Mouse (Mus musculus): Measurements from ENCODE around the gene Pelo. TPM values are rescaled to one million over a fixed set of nuclear protein-coding genes. Genes with fewer than 3 reads are reported as not detected.

The Pelo gene
- polyA plus RNA-seq (2015; fragmentation: Nextera tagmentation; extraction: Ambion mirVana), result 5.8 and 6.7 TPM in 2 replicates

DNA sequence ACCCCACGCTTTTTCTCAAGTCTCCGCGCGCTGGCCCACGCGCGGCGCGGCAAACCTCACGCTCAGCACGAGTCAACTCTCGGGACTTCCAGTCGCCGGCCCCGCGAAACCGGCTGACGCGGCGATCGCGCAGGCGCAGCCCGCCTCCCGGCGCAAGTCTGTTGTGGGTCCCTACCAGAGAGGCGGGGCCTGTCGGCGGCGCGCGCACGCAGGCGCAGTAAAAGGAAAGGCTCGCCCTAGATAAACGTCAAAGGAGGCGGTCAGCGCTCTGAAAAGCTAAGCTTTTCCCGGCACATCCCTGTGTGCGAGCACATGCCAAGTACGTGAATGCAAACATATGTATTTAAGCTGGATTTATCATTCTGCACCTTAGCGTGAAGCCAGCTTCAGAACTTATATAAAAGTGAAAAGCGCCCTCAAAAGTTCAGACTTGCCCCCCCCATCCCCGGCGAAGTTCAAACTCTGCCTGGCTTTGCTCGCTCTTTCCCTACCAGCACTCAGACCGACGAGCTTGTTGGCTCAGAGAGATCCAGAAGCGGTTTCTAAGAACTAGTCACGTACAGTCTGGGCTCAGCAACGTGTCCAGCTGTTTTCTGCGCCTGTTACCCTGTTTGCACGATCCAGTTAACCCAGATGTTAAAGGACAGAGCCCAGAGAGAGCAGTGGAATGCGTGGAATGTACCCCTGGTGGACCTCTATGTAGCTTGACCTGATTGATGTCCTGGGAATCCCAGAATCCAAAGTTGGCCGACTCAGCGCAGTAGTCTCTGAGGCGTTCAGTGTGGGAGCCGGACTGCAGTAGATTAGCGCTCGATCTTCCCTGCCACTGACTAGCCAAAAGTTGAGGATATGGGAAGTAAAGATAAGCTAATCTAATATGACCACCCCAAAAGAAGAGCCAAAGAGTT, at the start of gene Pelo:
Gene Pelo, minus strand, starts transcription at position 118 of the 908 bp plus-strand sequence.
- under 1% methylated on average over 60 of the region's 60 CpGs for WGBS

DNA sequence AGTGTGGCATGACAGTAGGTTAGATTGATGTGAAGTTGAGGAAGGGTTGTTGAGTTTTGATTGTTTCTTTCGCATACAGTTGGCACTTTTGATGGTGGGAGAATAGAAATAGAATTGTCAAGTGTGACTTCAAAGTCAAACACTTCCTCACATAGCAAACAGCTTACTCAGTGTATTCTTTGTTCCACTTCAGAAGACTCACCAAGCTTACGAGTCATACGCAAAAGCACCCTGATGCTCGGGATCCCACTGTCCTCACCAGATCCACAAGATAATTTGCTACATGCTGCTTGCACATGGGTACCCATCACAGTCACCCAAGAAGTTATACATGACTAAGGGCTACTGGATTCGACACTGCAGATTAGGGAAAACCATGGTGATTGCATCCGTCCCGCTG, 48.5 kb upstream of the Pelo start:
- WGBS, result 91% methylated on average over 7 of the region's 7 CpGs

More for the DNA sequence above, at the start of gene Pelo:
- no peaks in the 10 kb centered on the region for H3K27me3 ChIP-seq (replicated peaks; ENCODE audit: control insufficient read depth, insufficient read depth, low read length)
- H3K9ac ChIP-seq (ENCODE audit: low read depth, low read length), result peak within 1 kb of the TSS; percentile 82
- peak within 1 kb of the TSS; percentile 75 for H3K27ac ChIP-seq (ENCODE audit: low read depth, low read length)
- peak within 1 kb of the TSS; percentile 72 for H3K4me3 ChIP-seq (ENCODE audit: low read length)
- H3K36me3 ChIP-seq (ENCODE audit: control insufficient read depth, insufficient read depth, low read length), result peaks cover 14% of the 10 kb centered on the region
- peaks cover 2% of the 10 kb centered on the region; the same call in 1 of the 2 replicates for H3K9me3 ChIP-seq (ENCODE audit: control insufficient read depth, low read length)
- H3K4me1 ChIP-seq (ENCODE audit: control insufficient read depth, insufficient read depth, low read depth, low read length), result peaks cover 19% of the 10 kb centered on the region
- H3K4me2 ChIP-seq (ENCODE audit: low read length), result peak within 1 kb of the TSS; percentile 98
- ATAC-seq, result peak; percentile 98

DNA sequence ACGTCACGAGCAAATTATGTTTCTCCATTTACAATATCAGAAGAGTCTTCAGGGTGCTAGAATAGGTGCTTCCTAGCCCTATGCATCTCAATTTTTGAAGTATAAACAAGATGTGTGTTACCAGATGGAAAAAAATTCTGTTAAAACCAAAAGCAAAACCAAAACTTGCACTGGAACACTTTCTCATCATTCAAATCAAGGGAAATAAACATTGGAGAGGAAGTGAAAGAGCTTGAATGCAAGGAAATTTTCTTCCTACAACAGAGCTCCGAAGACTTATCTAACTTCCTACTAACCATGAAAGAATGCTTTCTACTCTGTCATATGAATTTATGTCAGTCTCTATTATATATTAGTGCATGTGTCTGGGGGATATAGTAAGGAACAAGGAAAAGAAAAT, 46.8 kb upstream of the Pelo start:
- H3K27me3 ChIP-seq (replicated peaks; ENCODE audit: control insufficient read depth, insufficient read depth, low read length), result no peaks in the 10 kb centered on the region
- H3K27ac ChIP-seq (ENCODE audit: low read depth, low read length), result no peak overlapping the region
- H3K9ac ChIP-seq (ENCODE audit: low read depth, low read length), result no peak overlapping the region
- no peak for ATAC-seq
- no peak overlapping the region for H3K4me3 ChIP-seq (ENCODE audit: low read length)
- H3K4me1 ChIP-seq (ENCODE audit: control insufficient read depth, insufficient read depth, low read depth, low read length), result no peaks in the 10 kb centered on the region
- H3K36me3 ChIP-seq (ENCODE audit: control insufficient read depth, insufficient read depth, low read length), result no peaks in the 10 kb centered on the region
- WGBS, result 89% methylated on average over 3 of the region's 3 CpGs
- no peak overlapping the region for H3K4me2 ChIP-seq (ENCODE audit: low read length)
- no peaks in the 10 kb centered on the region for H3K9me3 ChIP-seq (ENCODE audit: control insufficient read depth, low read length)

More for the DNA sequence above, 48.5 kb upstream of the Pelo start:
- H3K4me1 ChIP-seq (ENCODE audit: control insufficient read depth, insufficient read depth, low read depth, low read length), result no peaks in the 10 kb centered on the region
- H3K4me2 ChIP-seq (ENCODE audit: low read length), result no peak overlapping the region
- ATAC-seq, result no peak
- no peak overlapping the region for H3K9ac ChIP-seq (ENCODE audit: low read depth, low read length)
- no peaks in the 10 kb centered on the region for H3K9me3 ChIP-seq (ENCODE audit: control insufficient read depth, low read length)
- no peaks in the 10 kb centered on the region for H3K36me3 ChIP-seq (ENCODE audit: control insufficient read depth, insufficient read depth, low read length)
- no peak overlapping the region for H3K4me3 ChIP-seq (ENCODE audit: low read length)
- H3K27me3 ChIP-seq (replicated peaks; ENCODE audit: control insufficient read depth, insufficient read depth, low read length), result no peaks in the 10 kb centered on the region
- no peak overlapping the region for H3K27ac ChIP-seq (ENCODE audit: low read depth, low read length)

DNA sequence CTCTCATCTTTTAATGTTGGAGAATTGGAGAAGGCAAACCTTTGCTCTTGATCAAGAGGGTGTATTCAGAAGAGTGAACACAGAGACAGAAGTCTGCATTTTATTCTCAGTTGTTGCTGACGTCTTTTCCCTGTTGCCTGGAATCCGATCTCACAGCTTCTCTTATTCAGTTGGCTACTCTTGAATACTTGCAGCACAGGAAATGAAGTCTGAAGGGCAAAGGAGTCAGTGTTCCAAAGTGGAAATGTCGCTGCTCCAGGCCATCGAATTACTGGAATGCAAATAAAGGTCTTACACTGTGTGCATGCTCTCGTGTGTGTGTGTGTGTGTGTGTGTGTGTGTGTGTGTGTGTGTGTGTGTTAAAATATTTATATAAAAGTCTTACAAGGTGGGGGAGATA, 42.4 kb upstream of the Pelo start:
- WGBS, result 31% methylated on average over 5 of the region's 5 CpGs
- H3K4me2 ChIP-seq (ENCODE audit: low read length), result no peak overlapping the region
- no peaks in the 10 kb centered on the region for H3K36me3 ChIP-seq (ENCODE audit: control insufficient read depth, insufficient read depth, low read length)
- H3K27ac ChIP-seq (ENCODE audit: low read depth, low read length), result no peak overlapping the region
- no peaks in the 10 kb centered on the region for H3K9me3 ChIP-seq (ENCODE audit: control insufficient read depth, low read length)
- no peaks in the 10 kb centered on the region for H3K4me1 ChIP-seq (ENCODE audit: control insufficient read depth, insufficient read depth, low read depth, low read length)
- no peak overlapping the region for H3K9ac ChIP-seq (ENCODE audit: low read depth, low read length)
- no peak overlapping the region for H3K4me3 ChIP-seq (ENCODE audit: low read length)
- ATAC-seq, result no peak
- no peaks in the 10 kb centered on the region for H3K27me3 ChIP-seq (replicated peaks; ENCODE audit: control insufficient read depth, insufficient read depth, low read length)

DNA sequence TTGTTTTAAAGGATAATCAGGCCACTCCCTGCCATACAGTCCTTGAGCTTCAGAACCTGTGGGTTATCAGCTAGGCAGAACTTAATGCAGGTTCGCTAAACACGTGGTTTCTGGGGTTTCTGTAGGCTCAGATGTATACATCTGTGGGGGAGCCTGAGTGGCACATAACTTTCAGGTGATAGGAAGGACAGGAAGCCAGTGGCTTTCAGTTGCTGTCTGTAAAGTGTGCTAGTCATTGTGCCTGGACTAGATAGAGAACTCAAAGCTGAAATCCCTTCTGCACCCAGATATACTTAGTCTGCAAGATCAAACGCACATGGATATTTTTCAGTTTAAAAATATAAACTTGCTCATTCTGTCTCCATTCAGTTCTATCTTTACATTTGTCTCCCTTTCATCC, 41.4 kb upstream of the Pelo start:
- Histone ChIP-seq H3K4me3 (ENCODE audit: low read length) (no peak overlapping the region), H3K27me3 (replicated peaks; ENCODE audit: control insufficient read depth, insufficient read depth, low read length) (no peaks in the 10 kb centered on the region), H3K36me3 (ENCODE audit: control insufficient read depth, insufficient read depth, low read length) (no peaks in the 10 kb centered on the region), H3K27ac (ENCODE audit: low read depth, low read length) (no peak overlapping the region), H3K4me2 (ENCODE audit: low read length) (no peak overlapping the region), H3K4me1 (ENCODE audit: control insufficient read depth, insufficient read depth, low read depth, low read length) (no peaks in the 10 kb centered on the region), H3K9ac (ENCODE audit: low read depth, low read length) (no peak overlapping the region), H3K9me3 (ENCODE audit: control insufficient read depth, low read length) (no peaks in the 10 kb centered on the region)
- WGBS, result 67% methylated on average over 3 of the region's 3 CpGs
- no peak for ATAC-seq

DNA sequence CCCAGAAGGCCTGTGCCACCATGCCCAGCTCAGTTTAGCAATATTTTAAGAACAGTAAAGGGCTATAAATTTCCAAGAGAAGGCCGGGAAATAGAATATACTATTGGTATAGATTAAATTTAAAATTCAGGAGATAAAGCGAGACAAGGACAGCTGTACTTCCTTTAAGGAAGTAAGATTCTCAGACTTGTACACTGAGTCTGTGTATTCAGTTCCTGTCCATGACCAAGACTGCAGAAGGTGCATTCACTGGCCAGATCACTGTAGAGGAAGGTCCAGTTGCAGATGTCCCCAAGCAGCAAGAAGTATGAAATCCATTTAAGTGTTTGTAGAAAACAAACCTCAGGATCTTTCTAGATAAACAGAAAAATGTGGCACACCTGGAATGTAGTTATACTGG, 40.0 kb upstream of the Pelo start:
- no peak for ATAC-seq

DNA sequence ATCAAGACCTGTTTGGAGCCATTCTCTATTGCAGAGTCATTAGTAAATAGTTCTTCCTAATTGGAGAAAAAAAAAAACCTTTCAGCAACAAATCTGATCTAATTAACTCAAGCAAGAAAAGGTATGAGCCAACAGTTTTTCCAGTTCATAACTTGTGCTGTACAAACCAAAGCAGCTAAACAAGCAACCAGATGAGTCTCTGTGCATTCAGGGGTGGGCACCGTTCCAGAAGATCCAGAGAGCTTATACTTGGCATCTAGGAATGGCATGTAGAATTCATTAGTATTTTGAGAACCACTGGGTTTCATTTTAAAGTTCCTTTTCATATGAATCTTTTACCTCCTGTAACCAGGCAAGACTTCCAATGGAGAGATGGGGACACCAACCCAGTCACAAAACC, 37.8 kb upstream of the Pelo start:
- Histone ChIP-seq H3K27me3 (replicated peaks; ENCODE audit: control insufficient read depth, insufficient read depth, low read length) (no peaks in the 10 kb centered on the region), H3K36me3 (ENCODE audit: control insufficient read depth, insufficient read depth, low read length) (no peaks in the 10 kb centered on the region), H3K9ac (ENCODE audit: low read depth, low read length) (no peak overlapping the region), H3K27ac (ENCODE audit: low read depth, low read length) (no peak overlapping the region), H3K4me2 (ENCODE audit: low read length) (no peak overlapping the region), H3K4me1 (ENCODE audit: control insufficient read depth, insufficient read depth, low read depth, low read length) (no peaks in the 10 kb centered on the region), H3K9me3 (ENCODE audit: control insufficient read depth, low read length) (no peaks in the 10 kb centered on the region), H3K4me3 (ENCODE audit: low read length) (no peak overlapping the region)
- no peak for ATAC-seq
- WGBS, result 82% methylated on average over 1 of the region's 1 CpGs

More for the DNA sequence above, 40.0 kb upstream of the Pelo start:
- WGBS, result 93% methylated on average over 2 of the region's 2 CpGs
- Histone ChIP-seq H3K4me2 (ENCODE audit: low read length) (no peak overlapping the region), H3K27ac (ENCODE audit: low read depth, low read length) (no peak overlapping the region), H3K9me3 (ENCODE audit: control insufficient read depth, low read length) (no peaks in the 10 kb centered on the region), H3K27me3 (replicated peaks; ENCODE audit: control insufficient read depth, insufficient read depth, low read length) (no peaks in the 10 kb centered on the region), H3K36me3 (ENCODE audit: control insufficient read depth, insufficient read depth, low read length) (no peaks in the 10 kb centered on the region), H3K4me1 (ENCODE audit: control insufficient read depth, insufficient read depth, low read depth, low read length) (no peaks in the 10 kb centered on the region), H3K9ac (ENCODE audit: low read depth, low read length) (no peak overlapping the region), H3K4me3 (ENCODE audit: low read length) (no peak overlapping the region)

DNA sequence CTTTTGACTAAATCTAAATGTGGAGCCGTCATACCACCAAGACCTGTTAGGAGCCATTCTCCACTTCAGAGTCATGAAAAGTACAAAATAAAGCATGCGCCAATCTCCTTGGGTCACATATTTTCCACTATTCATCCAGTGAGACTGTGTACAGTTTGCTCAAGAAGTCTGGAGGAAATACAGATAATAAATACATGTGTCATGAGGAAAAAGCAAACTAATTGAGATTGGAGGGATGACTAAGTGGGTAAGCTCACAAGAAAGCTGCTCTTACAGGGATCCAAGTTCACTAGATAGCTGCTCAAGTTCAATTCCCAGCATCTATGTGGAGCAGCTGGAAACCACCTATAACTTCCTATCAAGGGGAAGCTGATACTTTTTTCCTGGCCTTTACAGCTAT, 36.5 kb upstream of the Pelo start:
- H3K4me2 ChIP-seq (ENCODE audit: low read length), result no peak overlapping the region
- H3K4me3 ChIP-seq (ENCODE audit: low read length), result no peak overlapping the region
- H3K9me3 ChIP-seq (ENCODE audit: control insufficient read depth, low read length), result no peaks in the 10 kb centered on the region
- H3K27ac ChIP-seq (ENCODE audit: low read depth, low read length), result no peak overlapping the region
- H3K9ac ChIP-seq (ENCODE audit: low read depth, low read length), result no peak overlapping the region
- ATAC-seq, result no peak
- H3K27me3 ChIP-seq (replicated peaks; ENCODE audit: control insufficient read depth, insufficient read depth, low read length), result no peaks in the 10 kb centered on the region
- H3K36me3 ChIP-seq (ENCODE audit: control insufficient read depth, insufficient read depth, low read length), result no peaks in the 10 kb centered on the region
- H3K4me1 ChIP-seq (ENCODE audit: control insufficient read depth, insufficient read depth, low read depth, low read length), result no peaks in the 10 kb centered on the region
- WGBS, result 97% methylated on average over 2 of the region's 2 CpGs

DNA sequence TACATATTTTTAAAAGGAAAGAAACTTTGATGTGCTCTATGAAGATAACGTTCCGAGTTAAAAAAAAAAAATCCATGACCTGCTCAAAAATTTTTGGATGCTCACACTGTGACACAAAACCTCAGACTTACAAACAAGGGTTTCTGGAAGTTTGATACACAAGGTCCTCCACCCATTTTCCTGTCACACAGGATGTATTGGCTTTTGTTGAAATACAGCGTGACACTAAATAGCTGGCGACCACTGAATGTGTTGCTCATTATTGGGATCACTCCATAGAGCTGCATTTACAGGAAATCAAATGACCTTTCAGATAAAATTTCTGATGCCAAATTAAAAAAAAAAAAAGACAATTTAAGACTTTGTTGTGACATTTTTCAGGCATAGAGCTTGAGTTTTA, 35.1 kb upstream of the Pelo start:
- Histone ChIP-seq H3K9me3 (ENCODE audit: control insufficient read depth, low read length) (no peaks in the 10 kb centered on the region), H3K4me1 (ENCODE audit: control insufficient read depth, insufficient read depth, low read depth, low read length) (no peaks in the 10 kb centered on the region), H3K27ac (ENCODE audit: low read depth, low read length) (no peak overlapping the region), H3K4me3 (ENCODE audit: low read length) (no peak overlapping the region), H3K27me3 (replicated peaks; ENCODE audit: control insufficient read depth, insufficient read depth, low read length) (no peaks in the 10 kb centered on the region), H3K9ac (ENCODE audit: low read depth, low read length) (no peak overlapping the region), H3K36me3 (ENCODE audit: control insufficient read depth, insufficient read depth, low read length) (no peaks in the 10 kb centered on the region), H3K4me2 (ENCODE audit: low read length) (no peak overlapping the region)
- 90% methylated on average over 4 of the region's 4 CpGs for WGBS
- no peak for ATAC-seq

Data from hindbrain, embryonic 16.5 days (tissue).